Mouse (Mus musculus) forebrain, embryonic 14.5 days (tissue): ENCODE measurements around the gene Atxn7l2. TPM values are rescaled to one million over a fixed set of nuclear protein-coding genes. Genes with fewer than 3 reads are reported as not detected.
A peak's percentile ranks its signal among the peaks of the same experiment; 100 is the strongest.
"Not testable (repeated sequence)": the region's sequence is repeated elsewhere in the genome, so short reads cannot be mapped to it uniquely, and the experiment has no call there.

Experiments used
- ATAC-seq: fragments of 200-750 bp; cut with Nextera tagmentation; 2 replicates; pipeline ENCODE4 v1.8.0; 2017; ENCODE audit warnings: mild to moderate bottlenecking, moderate library complexity
- DNase-seq: peaks from one replicate; pipeline ENCODE4 v3.0.0-alpha.2; 2015; ENCODE audit warnings: low spot score
- H3K27ac ChIP-seq: fragments of 300-500 bp; sonication (generic); 2 replicates; pipeline ENCODE4 v1.5.1; 2014; ENCODE audit warnings: low read depth, mild to moderate bottlenecking, control low read depth, low read length, moderate library complexity
- H3K27me3 ChIP-seq: fragments of 300-500 bp; sonication (generic); replicated peaks from 2 replicates; pipeline ENCODE4 v1.6.1; 2014; ENCODE audit warnings: low read length, control low read depth, mixed read lengths; ENCODE audit not compliant: control insufficient read depth, insufficient read depth
- H3K36me3 ChIP-seq: fragments of 300-500 bp; sonication (generic); 2 replicates; pipeline ENCODE4 v1.6.1; 2014; ENCODE audit warnings: low read length, control low read depth; ENCODE audit not compliant: control insufficient read depth, insufficient read depth
- H3K4me1 ChIP-seq: fragments of 300-500 bp; sonication (generic); 2 replicates; pipeline ENCODE4 v1.6.1; 2014; ENCODE audit warnings: antibody characterized with exemption, low read length, control low read depth; ENCODE audit not compliant: control insufficient read depth, insufficient read depth
- H3K4me2 ChIP-seq: fragments of 300-500 bp; sonication (generic); 2 replicates; pipeline ENCODE4 v1.6.1; 2014; ENCODE audit warnings: mild to moderate bottlenecking, control low read depth, low read length
- H3K4me3 ChIP-seq: fragments of 300-500 bp; sonication (generic); 2 replicates; pipeline ENCODE4 v1.5.1; 2014; ENCODE audit warnings: low read depth, low read length, control low read depth
- H3K9ac ChIP-seq: fragments of 300-500 bp; sonication (generic); 2 replicates; pipeline ENCODE4 v1.6.1; 2014; ENCODE audit warnings: mild to moderate bottlenecking, low read length, control low read depth, moderate library complexity
- H3K9me3 ChIP-seq: fragments of 300-500 bp; sonication (generic); replicated peaks from 2 replicates; pipeline ENCODE4 v1.6.1; 2016; ENCODE audit warnings: low read length, control low read depth, mixed read lengths; ENCODE audit not compliant: control insufficient read depth
- WGBS: fragments of 180-500 bp; shearing (Covaris S2); extraction: QIAGEN DNeasy Blood & Tissue Kit; methylation state at CpG from one replicate; pipeline ENCODE4 v1.1.7; 2014; 5-methylcytosine and 5-hydroxymethylcytosine counted together
- polyA plus RNA-seq: library from polyadenylated mRNA; unstranded; fragments of >200 nt; fragmentation: Nextera tagmentation; extraction: Ambion mirVana; gene quantifications from 2 replicates; pipeline ENCODE4 v1.2.1, GENCODE M21; 2014

Atxn7l2 gene
- 24.1 and 30.1 TPM in 2 replicates for polyA plus RNA-seq

DNA sequence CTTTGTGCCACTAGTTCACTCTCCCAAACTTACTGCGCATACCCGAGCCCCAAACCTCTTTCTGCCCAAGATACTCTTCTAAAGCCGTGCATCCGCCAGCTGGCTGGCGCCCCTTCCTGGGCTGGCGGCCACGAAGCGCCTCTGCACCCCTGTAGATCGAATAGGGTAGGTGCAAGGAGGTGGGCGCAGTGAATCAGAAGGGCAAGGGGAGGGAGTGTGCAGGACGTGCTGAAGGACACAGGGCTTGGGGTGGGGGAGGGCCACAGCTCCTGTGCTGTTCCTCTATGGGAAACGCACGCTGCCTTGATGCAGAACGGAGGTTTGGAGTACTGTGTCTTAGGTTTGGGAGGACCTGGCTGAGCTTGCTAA is at the start of gene Atxn7l2:
TSS of gene Atxn7l2 (minus strand) at position 164 of the 369 bp plus-strand sequence.
- peak; percentile 81 for ATAC-seq
- Histone ChIP-seq H3K9ac (peak within 1 kb of the TSS; percentile 82), H3K4me2 (peak within 1 kb of the TSS; percentile 87), H3K27me3 (no peaks in the 10 kb centered on the region), H3K9me3 (no peaks in the 10 kb centered on the region), H3K36me3 (peaks cover 25% of the 10 kb centered on the region), H3K4me1 (peaks cover 32% of the 10 kb centered on the region), H3K4me3 (peak within 1 kb of the TSS; percentile 64), H3K27ac (peak within 1 kb of the TSS; percentile 97)
- under 1% methylated on average over 14 of the region's 14 CpGs for WGBS
- DNase-seq, result peak; percentile 87

DNA sequence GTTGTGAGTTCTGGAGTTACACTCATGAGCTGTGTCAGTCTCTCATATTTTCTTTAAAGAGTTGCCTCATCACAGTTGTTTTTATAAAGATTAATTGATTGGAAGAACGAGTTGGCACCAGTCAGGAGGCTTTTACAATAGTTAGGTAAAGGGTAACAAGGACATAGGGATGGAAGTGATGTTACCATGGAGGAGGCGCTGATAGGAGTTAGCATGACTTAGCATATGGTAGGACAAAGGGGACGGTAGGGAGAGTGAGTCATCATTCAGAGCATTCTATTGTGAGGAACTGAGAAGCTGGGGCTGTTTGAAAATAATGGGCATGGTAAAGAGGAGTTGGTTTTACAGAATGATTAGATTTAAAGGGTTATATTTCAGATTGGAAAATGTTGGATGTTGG is 48.6 kb upstream of the Atxn7l2 start:
- Histone ChIP-seq H3K9ac (no peak overlapping the region), H3K4me2 (no peak overlapping the region), H3K36me3 (peaks cover 18% of the 10 kb centered on the region), H3K4me1 (peaks cover 17% of the 10 kb centered on the region), H3K9me3 (no peaks in the 10 kb centered on the region), H3K27me3 (no peaks in the 10 kb centered on the region), H3K27ac (no peak overlapping the region), H3K4me3 (no peak overlapping the region)
- ATAC-seq (no peak), DNase-seq (no peak)
- WGBS, result 78% methylated on average over 3 of the region's 3 CpGs

DNA sequence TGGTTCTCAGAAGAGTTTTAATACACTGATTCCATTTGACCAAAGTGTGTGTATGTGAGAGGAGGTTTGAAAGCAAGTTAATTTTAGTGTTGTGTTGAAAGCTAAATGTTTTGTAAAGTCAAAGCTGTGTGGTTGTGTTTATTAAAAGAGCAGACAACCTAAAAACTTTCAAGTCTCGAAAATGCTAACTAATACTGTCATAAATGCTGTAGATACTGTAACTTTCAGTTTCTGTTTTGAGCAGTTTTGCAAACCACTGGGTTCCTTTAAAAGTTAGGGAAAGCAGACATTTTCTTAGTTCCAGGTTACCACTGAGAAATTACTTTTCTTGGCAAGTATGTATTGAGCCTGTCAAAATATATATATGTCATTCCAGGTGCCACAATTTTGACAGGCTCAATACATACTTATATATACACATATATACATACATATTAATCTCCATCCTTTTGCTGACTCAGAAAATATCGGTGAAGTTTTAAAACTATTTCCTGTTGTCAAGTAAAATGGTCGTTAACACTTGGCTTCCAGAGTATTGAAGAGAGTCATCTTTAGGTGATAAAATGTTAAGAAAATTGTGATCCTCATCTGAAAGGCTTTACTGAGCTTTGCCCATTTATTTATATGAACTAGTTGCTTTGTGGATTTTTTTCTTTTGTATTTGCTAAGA is 47.2 kb upstream of the Atxn7l2 start:
- Histone ChIP-seq H3K9ac (peak overlapping the region; percentile 84), H3K27ac (no peak overlapping the region), H3K4me2 (peak overlapping the region; percentile 89), H3K4me3 (peak overlapping the region; percentile 93), H3K27me3 (no peaks in the 10 kb centered on the region), H3K36me3 (peaks cover 10% of the 10 kb centered on the region), H3K4me1 (peaks cover 17% of the 10 kb centered on the region), H3K9me3 (no peaks in the 10 kb centered on the region)
- WGBS, result 77% methylated on average over 3 of the region's 3 CpGs
- ATAC-seq, result no peak
- no peak for DNase-seq

DNA sequence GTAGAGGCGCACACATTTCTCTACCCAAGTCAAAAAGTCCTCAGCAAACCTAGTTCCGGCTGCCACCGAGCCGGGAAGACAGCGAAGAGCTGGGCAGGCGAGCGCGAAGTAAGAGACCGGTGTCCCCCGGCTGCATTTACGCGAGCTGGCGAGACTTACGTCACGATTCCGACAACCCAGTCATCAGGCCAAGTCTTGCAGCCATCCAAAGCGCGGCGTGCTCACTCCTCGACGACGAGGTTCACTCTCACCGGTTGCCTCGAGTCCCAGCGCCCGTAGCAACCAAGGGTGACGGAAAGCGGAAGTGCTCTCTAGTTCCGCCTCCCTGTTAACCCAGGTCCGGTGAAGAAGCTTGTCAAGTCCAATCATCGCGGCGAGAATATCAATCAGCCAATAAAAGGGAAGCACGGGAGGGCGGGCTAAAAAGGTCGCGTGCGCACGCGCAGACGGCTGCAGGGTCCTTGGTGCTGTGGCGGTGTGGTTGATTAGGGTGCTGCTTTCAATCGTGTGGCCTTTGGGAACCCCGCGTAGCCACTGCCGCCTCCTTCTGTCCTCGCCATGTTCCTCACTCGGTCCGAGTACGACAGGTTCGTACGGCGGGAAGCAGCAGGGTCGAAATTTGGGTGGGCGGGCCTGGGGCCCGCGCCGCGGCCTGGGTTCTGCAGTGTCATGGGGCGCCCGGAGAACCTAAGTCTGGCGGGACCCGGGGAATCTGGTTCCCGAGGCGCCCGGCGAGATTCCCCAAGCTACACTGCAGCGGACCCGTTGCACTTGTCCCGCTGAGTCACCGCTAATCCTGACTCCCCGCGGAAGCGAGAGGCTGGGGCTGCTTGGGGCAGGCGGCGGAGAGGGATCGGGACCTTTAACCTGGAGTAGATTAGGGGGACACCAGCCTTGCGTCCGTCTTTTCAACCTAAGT is 46.2 kb upstream of the Atxn7l2 start, which contains the start of gene Psma5:
TSS of gene Psma5 (plus strand) at position 208 of the 919 bp plus-strand sequence.
- ATAC-seq (peak; percentile 100), DNase-seq (peak; percentile 99)
- H3K9ac ChIP-seq, result peak within 1 kb of the TSS; percentile 84
- H3K4me1 ChIP-seq, result peaks cover 17% of the 10 kb centered on the region
- H3K4me2 ChIP-seq, result peak within 1 kb of the TSS; percentile 89
- H3K36me3 ChIP-seq, result peaks cover 2% of the 10 kb centered on the region
- peak within 1 kb of the TSS; percentile 93 for H3K4me3 ChIP-seq
- H3K27me3 ChIP-seq, result no peaks in the 10 kb centered on the region
- H3K9me3 ChIP-seq, result no peaks in the 10 kb centered on the region
- no peak within 1 kb of the TSS for H3K27ac ChIP-seq
- WGBS, result under 1% methylated on average over 79 of the region's 79 CpGs

DNA sequence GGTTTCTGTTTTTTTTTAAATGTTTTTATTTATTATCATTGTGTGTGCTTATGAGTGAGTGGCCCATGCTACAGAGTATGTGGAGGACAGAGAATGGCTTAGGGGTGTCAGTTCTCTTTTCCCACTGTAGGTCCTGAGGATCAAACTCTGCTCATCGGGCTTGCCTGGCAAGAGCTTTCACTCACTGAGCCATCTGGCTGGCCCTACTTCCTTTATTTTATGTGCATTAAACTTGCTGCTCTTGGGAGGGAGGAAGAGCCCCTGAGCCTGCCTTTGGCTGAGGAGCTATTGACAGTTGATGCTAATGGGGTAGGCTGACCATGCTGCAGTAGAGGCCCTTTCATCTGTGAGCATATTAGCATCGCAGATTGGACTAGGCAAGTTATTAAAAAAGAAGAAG is 36.1 kb upstream of the Atxn7l2 start:
- DNase-seq (no peak), ATAC-seq (no peak)
- no peak overlapping the region for H3K4me2 ChIP-seq
- H3K9ac ChIP-seq, result no peak overlapping the region
- 86% methylated on average over 2 of the region's 2 CpGs for WGBS
- H3K36me3 ChIP-seq, result no peaks in the 10 kb centered on the region
- no peaks in the 10 kb centered on the region for H3K27me3 ChIP-seq
- H3K27ac ChIP-seq, result no peak overlapping the region
- no peaks in the 10 kb centered on the region for H3K9me3 ChIP-seq
- H3K4me1 ChIP-seq, result no peaks in the 10 kb centered on the region
- H3K4me3 ChIP-seq, result no peak overlapping the region

DNA sequence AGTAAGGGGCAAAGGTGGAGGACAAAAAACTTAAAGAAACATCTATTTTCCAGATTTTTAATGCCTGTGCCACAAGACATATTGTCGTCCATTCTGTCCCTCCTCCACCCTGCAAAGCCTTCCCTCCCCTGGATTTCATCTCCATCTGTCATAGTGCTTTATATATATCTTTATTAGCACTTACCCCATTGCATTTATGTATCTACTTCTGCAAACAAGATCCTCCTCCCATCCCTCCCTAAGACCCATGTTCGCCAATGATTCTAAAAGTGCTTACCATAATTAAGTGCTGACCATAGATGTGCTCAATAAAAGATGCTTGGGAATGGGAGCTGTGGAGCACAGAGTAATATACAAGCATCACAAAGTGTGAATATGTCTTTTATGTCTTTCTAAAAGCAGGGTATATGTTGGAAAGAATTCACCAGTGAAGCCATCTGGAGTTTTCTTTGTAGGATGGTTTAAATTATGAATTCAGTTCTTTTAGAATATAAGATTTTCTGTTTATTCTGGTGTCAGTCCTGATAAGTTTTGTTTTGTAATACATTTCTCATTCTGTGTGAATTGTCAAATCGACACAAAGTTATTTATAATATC is 30.6 kb upstream of the Atxn7l2 start:
- no peak overlapping the region for H3K27ac ChIP-seq
- no peak overlapping the region for H3K9ac ChIP-seq
- ATAC-seq (no peak), DNase-seq (no peak)
- WGBS, result 93% methylated on average over 3 of the region's 3 CpGs
- no peak overlapping the region for H3K4me3 ChIP-seq
- no peaks in the 10 kb centered on the region for H3K36me3 ChIP-seq
- no peaks in the 10 kb centered on the region for H3K9me3 ChIP-seq
- no peak overlapping the region for H3K4me2 ChIP-seq
- H3K27me3 ChIP-seq, result no peaks in the 10 kb centered on the region
- H3K4me1 ChIP-seq, result no peaks in the 10 kb centered on the region

DNA sequence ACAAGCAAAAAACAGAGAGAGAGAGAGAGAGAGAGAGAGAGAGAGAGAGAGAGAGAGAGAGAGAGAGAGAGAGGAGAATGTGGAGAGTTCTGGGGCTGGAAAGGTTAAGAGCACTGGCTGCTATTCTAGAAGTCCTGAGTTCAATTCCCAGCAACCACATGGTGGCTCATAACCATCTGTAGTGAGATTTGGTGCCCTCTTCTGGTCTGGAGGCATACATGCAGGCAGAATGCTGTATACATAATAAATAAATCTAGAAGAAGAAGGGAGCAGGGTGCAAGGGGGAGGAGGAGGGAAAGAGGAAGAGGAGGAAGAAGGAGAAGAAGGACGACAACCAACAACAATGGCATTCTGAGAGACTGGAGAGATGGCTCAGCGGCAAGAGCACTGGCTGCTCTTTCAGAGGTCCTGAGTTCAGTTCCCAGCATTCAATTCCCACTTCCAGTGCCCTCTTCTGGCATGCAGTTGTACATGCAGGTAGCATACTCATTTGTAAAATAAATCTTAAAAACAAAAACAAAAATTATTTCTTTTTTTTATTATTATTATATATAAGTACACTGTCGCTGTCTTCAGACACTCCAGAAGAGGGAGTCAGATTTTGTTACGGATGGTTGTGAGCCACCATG is 26.9 kb upstream of the Atxn7l2 start:
- WGBS, result 90% methylated on average over 4 of the region's 4 CpGs
- H3K36me3 ChIP-seq, H3K4me3 ChIP-seq, H3K4me1 ChIP-seq, H3K27me3 ChIP-seq, H3K27ac ChIP-seq, H3K4me2 ChIP-seq, ATAC-seq, H3K9me3 ChIP-seq, H3K9ac ChIP-seq, DNase-seq: not testable (repeated sequence)

DNA sequence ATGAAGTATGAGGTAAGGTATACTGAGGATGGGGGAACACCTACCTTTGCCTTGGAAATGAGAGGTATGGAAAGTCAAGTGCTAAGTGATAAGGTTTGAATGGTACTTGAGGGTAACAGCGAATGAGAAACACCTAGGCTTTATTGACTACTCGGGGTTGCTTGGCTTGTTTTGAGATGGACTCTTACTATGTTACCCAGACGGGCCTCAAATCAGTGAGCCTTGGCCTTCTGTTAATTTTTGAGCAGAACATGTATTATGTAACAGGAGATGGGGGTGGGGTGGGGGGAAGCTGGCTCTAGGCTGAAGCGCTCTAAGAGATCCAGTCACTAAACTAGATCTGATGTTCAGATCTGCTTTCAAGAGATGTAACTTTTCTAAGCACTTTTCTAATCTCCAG is 20.9 kb upstream of the Atxn7l2 start:
- no peaks in the 10 kb centered on the region for H3K36me3 ChIP-seq
- no peaks in the 10 kb centered on the region for H3K9me3 ChIP-seq
- no peak overlapping the region for H3K9ac ChIP-seq
- no peak overlapping the region for H3K4me2 ChIP-seq
- no peak overlapping the region for H3K4me3 ChIP-seq
- no peak for ATAC-seq
- H3K4me1 ChIP-seq, result peaks cover 2% of the 10 kb centered on the region; the same call in 1 of the 2 replicates
- 80% methylated on average over 4 of the region's 4 CpGs for WGBS
- no peak for DNase-seq
- no peak overlapping the region for H3K27ac ChIP-seq
- peaks cover 11% of the 10 kb centered on the region; the same call in 1 of the 2 replicates for H3K27me3 ChIP-seq
